In genomic region chr13:28949279-28949915, GRCm38 (mm10) we compare ENCODE assay signal across 7 mouse cellular contexts. TPM values are rescaled to one million over a fixed set of nuclear protein-coding genes. Genes with fewer than 3 reads are reported as not detected.
DNase-seq lines count a peak whose midpoint lies in the region; ATAC-seq and TF ChIP-seq lines count a peak whose summit lies in the region.

No protein-coding gene starts in this region.

- H3K9me3 ChIP-seq in lung, postnatal 0 days (ENCODE audit: low read length): no peaks in the 10 kb centered on the region
- H3K9me3 ChIP-seq in forebrain, embryonic 11.5 days (ENCODE audit: control insufficient read depth, low read length): no peaks in the 10 kb centered on the region; the same call in 1 of the 2 replicates
- H3K9me3 ChIP-seq in limb, embryonic 11.5 days (ENCODE audit: control insufficient read depth, low read length): no peaks in the 10 kb centered on the region; the same call in 1 of the 2 replicates
- no peaks in the 10 kb centered on the region for H3K9me3 ChIP-seq in stomach, embryonic 16.5 days (replicated peaks; ENCODE audit: control insufficient read depth, low read length)

- no peaks in the 10 kb centered on the region for H3K27me3 ChIP-seq in lung, postnatal 0 days (replicated peaks; ENCODE audit: insufficient read depth, low read length)
- H3K27me3 ChIP-seq in forebrain, embryonic 11.5 days (ENCODE audit: control insufficient read depth, insufficient read depth, low read length): no peaks in the 10 kb centered on the region
- no peaks in the 10 kb centered on the region for H3K27me3 ChIP-seq in limb, embryonic 11.5 days (ENCODE audit: control insufficient read depth, insufficient read depth, low read length)
- no peaks in the 10 kb centered on the region for H3K27me3 ChIP-seq in stomach, embryonic 16.5 days (ENCODE audit: control insufficient read depth, insufficient read depth, low read length)

- WGBS in lung, postnatal 0 days: 2% methylated on average over 11 of the region's 11 CpGs
- 6% methylated on average over 11 of the region's 11 CpGs for WGBS in forebrain, embryonic 11.5 days
- WGBS in limb, embryonic 11.5 days: 14% methylated on average over 11 of the region's 11 CpGs
- 1% methylated on average over 11 of the region's 11 CpGs for WGBS in stomach, embryonic 16.5 days

- H3K36me3 ChIP-seq in lung, postnatal 0 days (ENCODE audit: insufficient read depth, low read length): no peaks in the 10 kb centered on the region
- no peaks in the 10 kb centered on the region; the same call in 1 of the 2 replicates for H3K36me3 ChIP-seq in forebrain, embryonic 11.5 days (ENCODE audit: control insufficient read depth, insufficient read depth, low read length)
- H3K36me3 ChIP-seq in limb, embryonic 11.5 days (ENCODE audit: control insufficient read depth, insufficient read depth, low read length): no peaks in the 10 kb centered on the region
- H3K36me3 ChIP-seq in stomach, embryonic 16.5 days (ENCODE audit: control insufficient read depth, insufficient read depth, low read length): no peaks in the 10 kb centered on the region

- H3K4me3 ChIP-seq in lung, postnatal 0 days (ENCODE audit: low read depth, low read length): peak overlapping the region; percentile 80
- peak overlapping the region; percentile 100 for H3K4me3 ChIP-seq in forebrain, embryonic 11.5 days (ENCODE audit: low read depth, low read length)
- peak overlapping the region; percentile 33 for H3K4me3 ChIP-seq in limb, embryonic 11.5 days (ENCODE audit: low read depth, low read length)
- H3K4me3 ChIP-seq in stomach, embryonic 16.5 days (replicated peaks; ENCODE audit: low read length): peak overlapping the region; percentile 45

- H3K9ac ChIP-seq in lung, postnatal 0 days (replicated peaks; ENCODE audit: low read depth): no peak overlapping the region
- H3K9ac ChIP-seq in forebrain, embryonic 11.5 days (ENCODE audit: low read length): peak overlapping the region; percentile 67
- peak overlapping the region; percentile 39; the same call in 1 of the 2 replicates for H3K9ac ChIP-seq in limb, embryonic 11.5 days (ENCODE audit: low read length)
- peak overlapping the region; percentile 54 for H3K9ac ChIP-seq in stomach, embryonic 16.5 days (ENCODE audit: low read length)

- no peak for TF ChIP-seq CTCF in lung, postnatal 0 days (IDR thresholded peaks at IDR 0.05)

- peaks cover 7% of the 10 kb centered on the region; the same call in 1 of the 2 replicates for H3K4me1 ChIP-seq in lung, postnatal 0 days (ENCODE audit: insufficient read depth, low read depth, low read length)
- H3K4me1 ChIP-seq in forebrain, embryonic 11.5 days (replicated peaks; ENCODE audit: control insufficient read depth, insufficient read depth, low read length): peaks cover 4% of the 10 kb centered on the region; the same call in 1 of the 2 replicates
- H3K4me1 ChIP-seq in limb, embryonic 11.5 days (ENCODE audit: control insufficient read depth, insufficient read depth, low read length): peaks cover 9% of the 10 kb centered on the region
- H3K4me1 ChIP-seq in stomach, embryonic 16.5 days (ENCODE audit: control insufficient read depth, insufficient read depth, low read length): peaks cover 20% of the 10 kb centered on the region

- no peak for TF ChIP-seq EP300 in lung, postnatal 0 days (IDR thresholded peaks at IDR 0.05)

- peak overlapping the region; percentile 52 for H3K4me2 ChIP-seq in lung, postnatal 0 days (replicated peaks; ENCODE audit: low read depth, low read length)
- peak overlapping the region; percentile 63 for H3K4me2 ChIP-seq in forebrain, embryonic 11.5 days (ENCODE audit: low read depth, low read length, severe bottlenecking)
- H3K4me2 ChIP-seq in limb, embryonic 11.5 days (ENCODE audit: low read depth, severe bottlenecking): peak overlapping the region; percentile 49
- peak overlapping the region; percentile 44 for H3K4me2 ChIP-seq in stomach, embryonic 16.5 days (ENCODE audit: low read depth, low read length)

- DNase-seq in lung, postnatal 0 days (ENCODE audit: low spot score): peak; percentile 26
- DNase-seq in lung, postnatal 10 days: no peak
- peak; percentile 41 for DNase-seq in forebrain, embryonic 11.5 days (ENCODE audit: low spot score)
- no peak for DNase-seq in limb, embryonic 11.5 days (ENCODE audit: low spot score)
- no peak for DNase-seq in lung, postnatal 4 days

- ATAC-seq in lung, postnatal 0 days: no peak
- no peak for ATAC-seq in forebrain, embryonic 11.5 days (replicated peaks; ENCODE audit: low FRiP score)
- ATAC-seq in limb, embryonic 11.5 days (ENCODE audit: insufficient number of reproducible peaks, low FRiP score, low TSS enrichment, low read depth): no peak
- no peak for ATAC-seq in stomach, embryonic 16.5 days (ENCODE audit: insufficient read depth, low FRiP score)
- no peak for ATAC-seq in CD4-positive, CD25-positive, alpha-beta regulatory T cell, adult 4 months

- no peak overlapping the region for H3K27ac ChIP-seq in lung, postnatal 0 days (ENCODE audit: low read length)
- H3K27ac ChIP-seq in forebrain, embryonic 11.5 days (ENCODE audit: low read depth, low read length): 0 out of 2 replicates have a peak overlapping the region, but pooled peaks have one; percentile 31
- H3K27ac ChIP-seq in limb, embryonic 11.5 days (replicated peaks; ENCODE audit: low read depth, low read length): no peak overlapping the region
- 0 out of 2 replicates have a peak overlapping the region, but pooled peaks have one; percentile 22 for H3K27ac ChIP-seq in stomach, embryonic 16.5 days (ENCODE audit: low read length)

RNA-seq across cellular contexts. Expression of gene Sox4, which starts 4.1 kb away (rescaled TPM):
- polyA plus RNA-seq in lung, postnatal 0 days (2015; fragmentation: Nextera tagmentation; extraction: Ambion mirVana): 51.7 and 63.2 TPM in 2 replicates
- polyA plus RNA-seq in forebrain, embryonic 11.5 days (2014; fragmentation: Nextera tagmentation; extraction: Ambion mirVana): 150 and 171 TPM in 2 replicates
- 114 and 117 TPM in 2 replicates for polyA plus RNA-seq in limb, embryonic 11.5 days (2014; fragmentation: Nextera tagmentation; extraction: Ambion mirVana)
- polyA plus RNA-seq in stomach, embryonic 16.5 days (2015; fragmentation: Nextera tagmentation; extraction: Ambion mirVana): 12.5 and 16.8 TPM in 2 replicates
- under 1 TPM; 0.18 to 0.82 TPM for polyA plus RNA-seq in CD4-positive, CD25-positive, alpha-beta regulatory T cell, adult 4 months (2017; shearing (Covaris generic))

Comparison
In these comparisons a context has a peak if more than half of its experiments do, and no peak if none do; other contexts are left out.
1. DNase-seq: peak in lung, postnatal 0 days (single experiment) and forebrain, embryonic 11.5 days (single experiment); none in lung, postnatal 10 days (single experiment), limb, embryonic 11.5 days (single experiment) and lung, postnatal 4 days (0 of 2).
2. H3K27ac ChIP-seq: peak in forebrain, embryonic 11.5 days (single experiment) and stomach, embryonic 16.5 days (single experiment); none in lung, postnatal 0 days (single experiment) and limb, embryonic 11.5 days (single experiment).
3. H3K4me3 ChIP-seq: peak in every context shown above with its lines; median percentile 100 in forebrain, embryonic 11.5 days; 80 in lung, postnatal 0 days; 45 in stomach, embryonic 16.5 days; 33 in limb, embryonic 11.5 days.
4. Peak in every context shown above with its lines, with median percentiles within 50 percentile points of each other: H3K4me2 ChIP-seq.